Mouse (Mus musculus) liver, embryonic 11.5 days (tissue): Measurements from ENCODE around the gene Traf3. TPM values are rescaled to one million over a fixed set of nuclear protein-coding genes. Genes with fewer than 3 reads are reported as not detected.

Experiments used
- ATAC-seq: fragments of 200-750 bp; cut with Nextera tagmentation; replicated peaks from 2 replicates; pipeline ENCODE4 v1.8.0; 2017; ENCODE audit warnings: moderate number of reproducible peaks, mild to moderate bottlenecking, moderate TSS enrichment, moderate library complexity; ENCODE audit not compliant: low FRiP score
- DNase-seq: peaks from one replicate; pipeline ENCODE4 v3.0.0-alpha.2; 2017; ENCODE audit warnings: low spot score
- H3K27ac ChIP-seq: fragments of 300-500 bp; sonication (generic); 2 replicates; pipeline ENCODE4 v1.5.1; 2014; ENCODE audit warnings: mild to moderate bottlenecking, low read depth, low read length, control low read depth
- H3K27me3 ChIP-seq: fragments of 300-500 bp; sonication (generic); replicated peaks from 2 replicates; pipeline ENCODE4 v1.6.1; 2014; ENCODE audit warnings: low read length, mixed read lengths; ENCODE audit not compliant: control insufficient read depth, insufficient read depth
- H3K36me3 ChIP-seq: fragments of 300-500 bp; sonication (generic); 2 replicates; pipeline ENCODE4 v1.6.1; 2014; ENCODE audit warnings: mild to moderate bottlenecking, low read length, moderate library complexity, mixed read lengths; ENCODE audit not compliant: control insufficient read depth, insufficient read depth
- H3K4me1 ChIP-seq: fragments of 300-500 bp; sonication (generic); replicated peaks from 2 replicates; pipeline ENCODE4 v1.6.1; 2014; ENCODE audit warnings: low read length, mixed read lengths; ENCODE audit not compliant: control insufficient read depth, insufficient read depth
- H3K4me2 ChIP-seq: fragments of 300-500 bp; sonication (generic); 2 replicates; pipeline ENCODE4 v1.6.1; 2014; ENCODE audit warnings: mild to moderate bottlenecking, control low read depth, moderate library complexity
- H3K4me3 ChIP-seq: fragments of 300-500 bp; sonication (generic); 2 replicates; pipeline ENCODE4 v1.5.1; 2014; ENCODE audit warnings: low read depth, low read length, control low read depth
- H3K9ac ChIP-seq: fragments of 300-500 bp; sonication (generic); 2 replicates; pipeline ENCODE4 v1.6.1; 2014; ENCODE audit warnings: low read depth, low read length, control low read depth
- H3K9me3 ChIP-seq: fragments of 300-500 bp; sonication (generic); 2 replicates; pipeline ENCODE4 v1.6.1; 2016; ENCODE audit warnings: low read length, inconsistent platforms, mixed read lengths; ENCODE audit not compliant: control insufficient read depth
- WGBS: fragments of 180-500 bp; shearing (Covaris S2); extraction: QIAGEN DNeasy Blood & Tissue Kit; methylation state at CpG from one replicate; pipeline ENCODE4 v1.1.7; 2014; 5-methylcytosine and 5-hydroxymethylcytosine counted together
- polyA plus RNA-seq: library from polyadenylated mRNA; unstranded; fragments of >200 nt; fragmentation: Nextera tagmentation; extraction: Ambion mirVana; gene quantifications from 2 replicates; pipeline ENCODE4 v1.2.1, GENCODE M21; 2014

Traf3 gene
- polyA plus RNA-seq, 1 experiment from 2014 or later, result 7.4 TPM

- Histone ChIP-seq H3K4me1 (peaks cover 31% of the 10 kb centered on the region), H3K9ac (no peak overlapping the region), H3K27ac (no peak overlapping the region), H3K36me3 (no peaks in the 10 kb centered on the region), H3K4me2 (no peak overlapping the region), H3K27me3 (no peaks in the 10 kb centered on the region), H3K4me3 (no peak overlapping the region), H3K9me3 (no peaks in the 10 kb centered on the region)
- DNase-seq (no peak), ATAC-seq (no peak)
- WGBS, result 88% methylated on average over 10 of the region's 10 CpGs
Measured at GRCm38 (mm10) chr12:111160871-111161270, 5.3 kb upstream of the Traf3 start.

- Histone ChIP-seq H3K9ac (no peak overlapping the region), H3K4me1 (peaks cover 32% of the 10 kb centered on the region), H3K4me3 (0 out of 2 replicates have a peak overlapping the region, but pooled peaks have one; percentile 17), H3K27me3 (no peaks in the 10 kb centered on the region), H3K36me3 (no peaks in the 10 kb centered on the region), H3K27ac (no peak overlapping the region), H3K4me2 (peak overlapping the region; percentile 56), H3K9me3 (no peaks in the 10 kb centered on the region)
- 33% methylated on average over 7 of the region's 7 CpGs for WGBS
- DNase-seq (no peak), ATAC-seq (no peak)
Measured at GRCm38 (mm10) chr12:111161943-111162311, 4.2 kb upstream of the Traf3 start.

- WGBS, result 15% methylated on average over 16 of the region's 16 CpGs
- peak overlapping the region; percentile 52 for H3K9ac ChIP-seq
- H3K27me3 ChIP-seq, result no peaks in the 10 kb centered on the region
- peaks cover 33% of the 10 kb centered on the region for H3K4me1 ChIP-seq
- peak overlapping the region; percentile 56 for H3K4me2 ChIP-seq
- no peaks in the 10 kb centered on the region for H3K36me3 ChIP-seq
- DNase-seq (no peak), ATAC-seq (no peak)
- peak overlapping the region; percentile 17; the same call in 1 of the 2 replicates for H3K4me3 ChIP-seq
- no peaks in the 10 kb centered on the region for H3K9me3 ChIP-seq
- no peak overlapping the region for H3K27ac ChIP-seq
Measured at GRCm38 (mm10) chr12:111162312-111163061, 3.7 kb upstream of the Traf3 start.

- no peaks in the 10 kb centered on the region for H3K27me3 ChIP-seq
- H3K4me1 ChIP-seq, result peaks cover 37% of the 10 kb centered on the region
- H3K9ac ChIP-seq, result peak overlapping the region; percentile 55
- H3K4me3 ChIP-seq, result peak overlapping the region; percentile 41
- H3K4me2 ChIP-seq, result peak overlapping the region; percentile 71
- 7% methylated on average over 13 of the region's 13 CpGs for whole genome bisulfite sequencing
- no peaks in the 10 kb centered on the region for H3K36me3 ChIP-seq
- no peaks in the 10 kb centered on the region for H3K9me3 ChIP-seq
- no peak overlapping the region for H3K27ac ChIP-seq
- DNase-seq (peak; percentile 74), ATAC-seq (peak; percentile 72)
Measured at GRCm38 (mm10) chr12:111164310-111164751, 1.8 kb upstream of the Traf3 start.

GRCm38 (mm10) chr12:111165146-111165812 is 891 bp upstream of the Traf3 start:
- DNase-seq, result no peak
- WGBS, result 62% methylated on average over 10 of the region's 10 CpGs
- peak overlapping the region; percentile 82 for H3K9ac ChIP-seq
- peak overlapping the region; percentile 73 for H3K27ac ChIP-seq
- no peaks in the 10 kb centered on the region for H3K36me3 ChIP-seq
- peak; percentile 60; the same call in 1 of the 2 replicates for ATAC-seq
- no peaks in the 10 kb centered on the region for H3K27me3 ChIP-seq
- peak overlapping the region; percentile 87 for H3K4me3 ChIP-seq
- peak overlapping the region; percentile 87 for H3K4me2 ChIP-seq
- peaks cover 30% of the 10 kb centered on the region for H3K4me1 ChIP-seq
- no peaks in the 10 kb centered on the region for H3K9me3 ChIP-seq

- Histone ChIP-seq H3K9ac (peak overlapping the region; percentile 82), H3K4me2 (peak overlapping the region; percentile 87), H3K27ac (peak overlapping the region; percentile 73), H3K36me3 (no peaks in the 10 kb centered on the region), H3K4me1 (peaks cover 29% of the 10 kb centered on the region), H3K27me3 (no peaks in the 10 kb centered on the region), H3K9me3 (no peaks in the 10 kb centered on the region), H3K4me3 (peak overlapping the region; percentile 87)
- peak; percentile 41 for ATAC-seq
- under 1% methylated on average over 48 of the region's 48 CpGs for WGBS
- peak; percentile 59 for DNase-seq
Measured at GRCm38 (mm10) chr12:111166681-111167289, 615 bp downstream of the Traf3 start.

- no peak overlapping the region for H3K4me3 ChIP-seq
- 84% methylated on average over 4 of the region's 4 CpGs for WGBS
Measured at GRCm38 (mm10) chr12:111168891-111169290, 2.7 kb downstream of the Traf3 start.

GRCm38 (mm10) chr12:111178772-111179171 is 12.6 kb downstream of the Traf3 start:
- 69% methylated on average over 4 of the region's 4 CpGs for WGBS
- Histone ChIP-seq H3K4me1 (no peaks in the 10 kb centered on the region), H3K27ac (no peak overlapping the region), H3K4me3 (no peak overlapping the region), H3K27me3 (no peaks in the 10 kb centered on the region), H3K9ac (no peak overlapping the region), H3K36me3 (no peaks in the 10 kb centered on the region), H3K4me2 (no peak overlapping the region), H3K9me3 (no peaks in the 10 kb centered on the region)
- no peak for ATAC-seq
- DNase-seq, result no peak

More at GRCm38 (mm10) chr12:111168891-111169290, 2.7 kb downstream of the Traf3 start:
- no peaks in the 10 kb centered on the region for H3K27me3 ChIP-seq
- H3K36me3 ChIP-seq, result no peaks in the 10 kb centered on the region
- DNase-seq, result no peak
- no peak overlapping the region for H3K4me2 ChIP-seq
- no peak overlapping the region for H3K27ac ChIP-seq
- no peak overlapping the region for H3K9ac ChIP-seq
- ATAC-seq, result no peak
- H3K9me3 ChIP-seq, result no peaks in the 10 kb centered on the region
- peaks cover 21% of the 10 kb centered on the region for H3K4me1 ChIP-seq
